8 mouse cellular contexts compared by ENCODE assay signal in the genomic region with DNA sequence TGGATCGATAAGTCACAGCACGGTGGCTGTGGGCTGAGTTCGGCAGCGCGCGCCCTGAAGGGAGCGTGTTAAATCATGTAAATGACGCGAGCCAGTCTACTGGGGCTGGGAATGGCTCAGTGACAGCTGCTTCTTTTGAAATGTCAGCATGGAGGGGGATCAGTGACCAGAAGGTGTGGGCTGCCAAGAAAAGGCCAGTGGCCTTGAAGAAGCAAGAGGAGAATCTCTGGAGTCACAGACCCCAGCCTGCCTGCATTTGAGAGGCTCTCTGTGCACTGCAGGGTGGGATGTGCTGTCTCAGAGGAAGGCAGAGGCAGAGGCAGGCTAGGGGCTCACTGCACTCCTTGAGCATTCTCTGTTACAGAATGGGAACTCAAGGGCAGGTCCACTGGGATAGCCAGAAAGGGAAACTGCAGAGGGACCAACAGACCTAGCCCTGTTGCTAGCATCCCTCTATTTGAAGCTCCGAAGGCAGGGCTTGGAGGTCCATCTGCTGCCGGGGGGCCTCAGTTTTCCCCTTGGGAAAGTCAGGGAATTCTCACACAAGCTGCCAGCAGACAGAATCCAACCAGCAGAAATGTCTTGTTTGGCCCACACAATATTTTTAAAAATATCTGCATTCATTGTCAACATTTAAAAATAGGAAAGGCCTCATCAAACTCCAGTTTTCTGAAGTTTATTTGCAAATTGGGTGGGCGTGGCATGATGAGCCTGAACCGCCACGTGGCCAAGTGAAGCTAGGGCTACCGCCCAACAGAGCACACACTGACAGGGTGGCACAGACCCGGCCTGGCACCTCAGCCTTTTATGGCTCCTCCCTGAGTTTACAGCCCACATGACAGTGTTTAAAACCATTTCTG.
DNase-seq lines count a peak whose midpoint lies in the region; ATAC-seq lines count a peak whose summit lies in the region.

No protein-coding gene starts in this region.

- no peaks in the 10 kb centered on the region for H3K27me3 ChIP-seq in neural tube, embryonic 12.5 days (replicated peaks)

- WGBS in neural tube, embryonic 12.5 days, result 42% methylated on average over 16 of the region's 16 CpGs

- no peak overlapping the region for H3K9ac ChIP-seq in neural tube, embryonic 12.5 days

- intact Hi-C loops in left cerebral cortex, postnatal 4 days (cut with DNase I), result no loop called here

- peaks cover 9% of the 10 kb centered on the region for H3K4me1 ChIP-seq in neural tube, embryonic 12.5 days

- H3K36me3 ChIP-seq in neural tube, embryonic 12.5 days, result no peaks in the 10 kb centered on the region

- no peak for ATAC-seq in neural tube, embryonic 12.5 days (ENCODE audit: low FRiP score, low read depth)

- H3K4me3 ChIP-seq in neural tube, embryonic 12.5 days, result no peak overlapping the region

- peak; percentile 62 to 69 for DNase-seq in cerebellum, postnatal 10 days
- DNase-seq in cerebellum, adult 11 months, result no peak
- DNase-seq in neural tube, embryonic 10.5 days (ENCODE audit: extremely low spot score, low spot score), result no peak
- DNase-seq in left cerebral cortex, postnatal 4 days, result peak; percentile 60
- DNase-seq in telencephalon, adult 2 months (ENCODE audit: low read depth, low spot score), result peak; percentile 22
- no peak for DNase-seq in layer of hippocampus, adult 11-12 months (ENCODE audit: low spot score)
- DNase-seq in kidney, postnatal 25 days, result no peak

- H3K4me2 ChIP-seq in neural tube, embryonic 12.5 days (replicated peaks), result peak overlapping the region; percentile 5; the same call in 1 of the 2 replicates

- H3K27ac ChIP-seq in neural tube, embryonic 12.5 days, result no peak overlapping the region

- H3K9me3 ChIP-seq in neural tube, embryonic 12.5 days, result no peaks in the 10 kb centered on the region

Comparison
In these comparisons a context has a peak if more than half of its experiments do, and no peak if none do; other contexts are left out.
1. DNase-seq: peak in cerebellum, postnatal 10 days (2 of 2), left cerebral cortex, postnatal 4 days (single experiment) and telencephalon, adult 2 months (single experiment); none in cerebellum, adult 11 months (single experiment), neural tube, embryonic 10.5 days (single experiment), layer of hippocampus, adult 11-12 months (single experiment) and kidney, postnatal 25 days (0 of 2).